Mouse (Mus musculus) stomach, embryonic 16.5 days (tissue): ENCODE data around the gene Opcml. TPM values are rescaled to one million over a fixed set of nuclear protein-coding genes. Genes with fewer than 3 reads are reported as not detected.

ENCODE experiments used
- ATAC-seq: fragments of 200-750 bp; cut with Nextera tagmentation; 2 replicates; pipeline ENCODE4 v1.8.0; 2017; ENCODE audit warnings: moderate number of reproducible peaks, moderate TSS enrichment; ENCODE audit not compliant: insufficient read depth, low FRiP score
- H3K27ac ChIP-seq: fragments of 300-500 bp; sonication (generic); 2 replicates; pipeline ENCODE4 v1.5.1; 2014; ENCODE audit warnings: low read length
- H3K27me3 ChIP-seq: fragments of 300-500 bp; sonication (generic); 2 replicates; pipeline ENCODE4 v1.6.1; 2014; ENCODE audit warnings: low read length, control low read depth, mixed read lengths; ENCODE audit not compliant: control insufficient read depth, insufficient read depth
- H3K36me3 ChIP-seq: fragments of 300-500 bp; sonication (generic); 2 replicates; pipeline ENCODE4 v1.6.1; 2014; ENCODE audit warnings: low read length; ENCODE audit not compliant: control insufficient read depth, insufficient read depth
- H3K4me1 ChIP-seq: fragments of 300-500 bp; sonication (generic); 2 replicates; pipeline ENCODE4 v1.6.1; 2014; ENCODE audit warnings: low read length, control low read depth, mixed read lengths; ENCODE audit not compliant: control insufficient read depth, insufficient read depth
- H3K4me2 ChIP-seq: fragments of 300-500 bp; sonication (generic); 2 replicates; pipeline ENCODE4 v1.6.1; 2014; ENCODE audit warnings: low read depth, low read length, mixed read lengths
- H3K4me3 ChIP-seq: fragments of 300-500 bp; sonication (generic); replicated peaks from 2 replicates; pipeline ENCODE4 v1.5.1; 2014; ENCODE audit warnings: mild to moderate bottlenecking, low read length
- H3K9ac ChIP-seq: fragments of 300-500 bp; sonication (generic); 2 replicates; pipeline ENCODE4 v1.6.1; 2014; ENCODE audit warnings: low read length
- H3K9me3 ChIP-seq: fragments of 300-500 bp; sonication (generic); replicated peaks from 2 replicates; pipeline ENCODE4 v1.6.1; 2016; ENCODE audit warnings: low read length, control low read depth; ENCODE audit not compliant: control insufficient read depth
- WGBS: fragments of 180-500 bp; shearing (Covaris S2); extraction: QIAGEN DNeasy Blood & Tissue Kit; methylation state at CpG from one replicate; pipeline ENCODE4 v1.1.7; 2014; 5-methylcytosine and 5-hydroxymethylcytosine counted together
- polyA plus RNA-seq: library from polyadenylated mRNA; unstranded; fragments of >200 nt; fragmentation: Nextera tagmentation; extraction: Ambion mirVana; gene quantifications from 2 replicates; pipeline ENCODE4 v1.2.1, GENCODE M21; 2015

The Opcml gene
- polyA plus RNA-seq, 1 experiment from 2014 or later, result 2.8 TPM

- no peaks in the 10 kb centered on the region for H3K4me1 ChIP-seq
- no peak for ATAC-seq
- no peaks in the 10 kb centered on the region for H3K27me3 ChIP-seq
- no peak overlapping the region for H3K9ac ChIP-seq
- WGBS, result 30% methylated on average over 2 of the region's 2 CpGs
- H3K4me3 ChIP-seq, result no peak overlapping the region
- no peak overlapping the region for H3K27ac ChIP-seq
- H3K36me3 ChIP-seq, result no peaks in the 10 kb centered on the region
- H3K4me2 ChIP-seq, result no peak overlapping the region
- no peaks in the 10 kb centered on the region for H3K9me3 ChIP-seq
Observed at GRCm38 (mm10) chr9:28571682-28572081, 781.1 kb downstream of the Opcml start.

- no peak overlapping the region for H3K4me2 ChIP-seq
- H3K4me3 ChIP-seq, result no peak overlapping the region
- no peaks in the 10 kb centered on the region for H3K27me3 ChIP-seq
- no peaks in the 10 kb centered on the region for H3K4me1 ChIP-seq
- H3K9ac ChIP-seq, result no peak overlapping the region
- WGBS, result 60% methylated on average over 9 of the region's 9 CpGs
- H3K36me3 ChIP-seq, result no peaks in the 10 kb centered on the region
- no peak overlapping the region for H3K27ac ChIP-seq
- ATAC-seq, result no peak
- no peaks in the 10 kb centered on the region for H3K9me3 ChIP-seq
Observed at GRCm38 (mm10) chr9:28572136-28572774, 781.7 kb downstream of the Opcml start.

- no peaks in the 10 kb centered on the region for H3K4me1 ChIP-seq
- H3K4me3 ChIP-seq, result no peak overlapping the region
- no peak overlapping the region for H3K27ac ChIP-seq
- H3K9ac ChIP-seq, result no peak overlapping the region
- no peak overlapping the region for H3K4me2 ChIP-seq
- H3K36me3 ChIP-seq, result no peaks in the 10 kb centered on the region
- H3K27me3 ChIP-seq, result no peaks in the 10 kb centered on the region
- no peaks in the 10 kb centered on the region for H3K9me3 ChIP-seq
- ATAC-seq, result no peak
Observed at GRCm38 (mm10) chr9:28578730-28579129, 788.2 kb downstream of the Opcml start.

GRCm38 (mm10) chr9:28587253-28587652 is 796.7 kb downstream of the Opcml start:
- WGBS, result 59% methylated on average over 3 of the region's 3 CpGs
- H3K9me3 ChIP-seq, result no peaks in the 10 kb centered on the region
- H3K36me3 ChIP-seq, result no peaks in the 10 kb centered on the region
- H3K4me2 ChIP-seq, result no peak overlapping the region
- H3K27me3 ChIP-seq, result no peaks in the 10 kb centered on the region
- no peak overlapping the region for H3K27ac ChIP-seq
- no peaks in the 10 kb centered on the region for H3K4me1 ChIP-seq
- ATAC-seq, result no peak
- no peak overlapping the region for H3K4me3 ChIP-seq
- no peak overlapping the region for H3K9ac ChIP-seq

- Histone ChIP-seq H3K9me3 (no peaks in the 10 kb centered on the region), H3K4me2 (no peak overlapping the region), H3K36me3 (no peaks in the 10 kb centered on the region), H3K27me3 (no peaks in the 10 kb centered on the region), H3K9ac (no peak overlapping the region), H3K27ac (no peak overlapping the region), H3K4me1 (no peaks in the 10 kb centered on the region), H3K4me3 (no peak overlapping the region)
- WGBS, result 84% methylated on average over 4 of the region's 4 CpGs
- no peak for ATAC-seq
Observed at GRCm38 (mm10) chr9:28587857-28588388, 797.3 kb downstream of the Opcml start.

- H3K36me3 ChIP-seq, result no peaks in the 10 kb centered on the region
- 73% methylated on average over 1 of the region's 1 CpGs for WGBS
- no peak overlapping the region for H3K27ac ChIP-seq
- no peak overlapping the region for H3K9ac ChIP-seq
- H3K4me1 ChIP-seq, result no peaks in the 10 kb centered on the region
- no peak for ATAC-seq
- no peak overlapping the region for H3K4me3 ChIP-seq
- no peak overlapping the region for H3K4me2 ChIP-seq
- no peaks in the 10 kb centered on the region for H3K27me3 ChIP-seq
- H3K9me3 ChIP-seq, result no peaks in the 10 kb centered on the region
Observed at GRCm38 (mm10) chr9:28588488-28588887, 797.9 kb downstream of the Opcml start.

- 48% methylated on average over 3 of the region's 3 CpGs for WGBS
- ATAC-seq, result no peak
- no peak overlapping the region for H3K4me3 ChIP-seq
- no peak overlapping the region for H3K9ac ChIP-seq
- no peaks in the 10 kb centered on the region for H3K27me3 ChIP-seq
- no peak overlapping the region for H3K27ac ChIP-seq
- H3K36me3 ChIP-seq, result no peaks in the 10 kb centered on the region
- no peaks in the 10 kb centered on the region for H3K4me1 ChIP-seq
- no peaks in the 10 kb centered on the region for H3K9me3 ChIP-seq
- H3K4me2 ChIP-seq, result no peak overlapping the region
Observed at GRCm38 (mm10) chr9:28592208-28592607, 801.6 kb downstream of the Opcml start.

- H3K36me3 ChIP-seq, result no peaks in the 10 kb centered on the region
- H3K9ac ChIP-seq, result no peak overlapping the region
- no peak overlapping the region for H3K4me3 ChIP-seq
- H3K9me3 ChIP-seq, result no peaks in the 10 kb centered on the region
- no peaks in the 10 kb centered on the region for H3K4me1 ChIP-seq
- ATAC-seq, result no peak
- WGBS, result 88% methylated on average over 3 of the region's 3 CpGs
- no peak overlapping the region for H3K4me2 ChIP-seq
- H3K27me3 ChIP-seq, result no peaks in the 10 kb centered on the region
- no peak overlapping the region for H3K27ac ChIP-seq
Observed at GRCm38 (mm10) chr9:28595062-28595461, 804.5 kb downstream of the Opcml start.

- Histone ChIP-seq H3K27me3 (no peaks in the 10 kb centered on the region), H3K9me3 (no peaks in the 10 kb centered on the region), H3K27ac (no peak overlapping the region), H3K4me2 (no peak overlapping the region), H3K36me3 (no peaks in the 10 kb centered on the region), H3K9ac (no peak overlapping the region), H3K4me3 (no peak overlapping the region), H3K4me1 (no peaks in the 10 kb centered on the region)
- 53% methylated on average over 1 of the region's 1 CpGs for WGBS
- no peak for ATAC-seq
Observed at GRCm38 (mm10) chr9:28605561-28605960, 815.0 kb downstream of the Opcml start.
